Mouse (Mus musculus) ES-Bruce4 (cell line): ENCODE results near the gene Wwp2.

Experiments used
- CTCF ChIP-seq: IDR thresholded peaks from one replicate; pipeline ENCODE4 v1.8.1; 2011; ENCODE audit warnings: low read depth, low read length
- POLR2A ChIP-seq: IDR thresholded peaks from one replicate; pipeline ENCODE4 v1.8.1; 2011; ENCODE audit warnings: low read length; ENCODE audit not compliant: insufficient read depth

GRCm38 (mm10) chr8:107504239-107504985 lies 68.2 kb downstream of the Wwp2 start:
- no peak for TF ChIP-seq POLR2A
- no peak for TF ChIP-seq CTCF
